Mouse (Mus musculus) embryonic facial prominence, embryonic 14.5 days (tissue): Measurements from ENCODE around the gene Nck1. TPM values are rescaled to one million over a fixed set of nuclear protein-coding genes. Genes with fewer than 3 reads are reported as not detected.

Source experiments
- ATAC-seq: fragments of 200-750 bp; cut with Nextera tagmentation; 2 replicates; pipeline ENCODE4 v1.8.0; 2017; ENCODE audit warnings: low read depth, moderate number of reproducible peaks, moderate TSS enrichment
- DNase-seq: peaks from one replicate; pipeline ENCODE4 v3.0.0-alpha.2; 2015; ENCODE audit warnings: low spot score
- H3K27ac ChIP-seq: fragments of 300-500 bp; sonication (generic); replicated peaks from 2 replicates; pipeline ENCODE4 v1.5.1; 2014; ENCODE audit warnings: low read depth, mild to moderate bottlenecking, low read length, moderate library complexity
- H3K27me3 ChIP-seq: fragments of 300-500 bp; sonication (generic); replicated peaks from 2 replicates; pipeline ENCODE4 v1.6.1; 2014; ENCODE audit warnings: low read length; ENCODE audit not compliant: control insufficient read depth, insufficient read depth
- H3K36me3 ChIP-seq: fragments of 300-500 bp; sonication (generic); 2 replicates; pipeline ENCODE4 v1.6.1; 2014; ENCODE audit warnings: low read length, mixed read lengths; ENCODE audit not compliant: control insufficient read depth, insufficient read depth
- H3K4me1 ChIP-seq: fragments of 300-500 bp; sonication (generic); 2 replicates; pipeline ENCODE4 v1.6.1; 2014; ENCODE audit warnings: antibody characterized with exemption, low read length; ENCODE audit not compliant: control insufficient read depth, insufficient read depth
- H3K4me2 ChIP-seq: fragments of 300-500 bp; sonication (generic); 2 replicates; pipeline ENCODE4 v1.6.1; 2014; ENCODE audit warnings: low read depth, mild to moderate bottlenecking, low read length, moderate library complexity, mixed read lengths
- H3K4me3 ChIP-seq: fragments of 300-500 bp; sonication (generic); 2 replicates; pipeline ENCODE4 v1.5.1; 2014; ENCODE audit warnings: low read depth, mild to moderate bottlenecking, low read length
- H3K9ac ChIP-seq: fragments of 300-500 bp; sonication (generic); 2 replicates; pipeline ENCODE4 v1.6.1; 2014; ENCODE audit warnings: low read depth, mild to moderate bottlenecking, low read length, moderate library complexity, mixed read lengths
- H3K9me3 ChIP-seq: fragments of 300-500 bp; sonication (generic); 2 replicates; pipeline ENCODE4 v1.6.1; 2016; ENCODE audit warnings: low read length; ENCODE audit not compliant: control insufficient read depth
- WGBS: fragments of 180-500 bp; shearing (Covaris S2); extraction: QIAGEN DNeasy Blood & Tissue Kit; methylation state at CpG from one replicate; pipeline ENCODE4 v1.1.7; 2014; 5-methylcytosine and 5-hydroxymethylcytosine counted together
- polyA plus RNA-seq: library from polyadenylated mRNA; unstranded; fragments of >200 nt; fragmentation: Nextera tagmentation; extraction: Ambion mirVana; gene quantifications from 2 replicates; pipeline ENCODE4 v1.2.1, GENCODE M21; 2014

Nck1 gene
- polyA plus RNA-seq, 1 experiment from 2014 or later = 78.7 TPM

- Histone ChIP-seq H3K4me1 (peaks cover 9% of the 10 kb centered on the region; the same call in 1 of the 2 replicates), H3K9me3 (no peaks in the 10 kb centered on the region), H3K4me3 (no peak overlapping the region), H3K27me3 (no peaks in the 10 kb centered on the region), H3K9ac (no peak overlapping the region), H3K36me3 (no peaks in the 10 kb centered on the region), H3K4me2 (no peak overlapping the region), H3K27ac (no peak overlapping the region)
- DNase-seq (no peak), ATAC-seq (no peak)
- 69% methylated on average over 2 of the region's 2 CpGs for WGBS
Measured at GRCm38 (mm10) chr9:100573300-100573699, 27.4 kb upstream of the Nck1 start.

DNA sequence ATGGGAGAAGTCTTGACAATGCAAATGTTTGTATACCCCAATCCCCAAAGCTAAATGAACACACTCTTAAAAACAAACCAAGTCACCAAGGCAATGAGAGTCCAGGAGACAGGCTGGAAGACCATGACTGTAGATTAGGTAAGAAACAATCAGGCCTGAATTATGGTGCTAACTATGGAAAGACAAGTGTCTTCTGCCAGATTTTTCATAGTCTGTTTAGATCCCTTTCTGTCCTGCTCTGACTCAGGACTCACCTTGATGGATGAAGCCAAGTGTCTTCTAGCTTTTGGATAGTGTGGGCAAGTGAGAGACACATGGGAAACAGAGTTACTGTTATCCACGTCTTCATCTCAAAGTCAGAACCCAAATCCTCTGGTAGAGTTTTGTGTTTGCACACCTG, 25.6 kb upstream of the Nck1 start:
- Histone ChIP-seq H3K9me3 (no peaks in the 10 kb centered on the region), H3K4me3 (no peak overlapping the region; the same call in 1 of the 2 replicates), H3K36me3 (no peaks in the 10 kb centered on the region), H3K4me2 (no peak overlapping the region), H3K9ac (no peak overlapping the region), H3K4me1 (peaks cover 9% of the 10 kb centered on the region; the same call in 1 of the 2 replicates), H3K27ac (no peak overlapping the region), H3K27me3 (no peaks in the 10 kb centered on the region)
- DNase-seq (no peak), ATAC-seq (no peak)
- 68% methylated on average over 1 of the region's 1 CpGs for WGBS

DNA sequence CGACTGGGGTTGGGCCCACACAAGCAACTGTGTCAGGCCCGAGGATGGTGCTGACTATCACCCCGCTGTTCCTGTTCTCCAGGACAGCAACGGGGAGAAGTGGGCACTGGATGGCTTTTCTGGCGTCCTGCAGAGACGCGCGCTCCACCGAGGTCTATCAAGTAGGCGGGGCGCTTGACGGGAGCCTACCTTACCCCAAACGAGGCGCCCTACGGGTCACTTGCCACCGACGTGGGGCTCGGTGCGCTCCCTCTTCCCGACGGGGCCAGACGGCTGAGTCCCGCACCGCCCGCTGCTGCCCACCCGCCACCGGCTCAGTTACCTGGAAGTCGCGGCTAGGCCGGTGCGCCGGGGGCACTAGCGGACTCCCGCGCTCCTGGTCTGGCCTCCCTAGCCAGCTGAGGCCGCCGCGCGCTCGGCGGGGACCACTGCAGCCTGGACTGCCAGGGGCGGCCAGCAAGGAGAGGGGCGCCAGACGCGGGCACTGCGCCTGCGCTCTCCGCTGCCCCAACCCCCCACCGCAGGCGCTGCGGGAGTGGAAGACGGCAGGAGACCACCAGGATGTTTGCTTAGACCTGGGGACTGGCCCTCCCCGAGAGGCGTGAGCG, 24.8 kb upstream of the Nck1 start, which contains the start of gene Slc35g2:
Slc35g2 (minus strand) TSS at position 465 of the 608 bp plus-strand sequence.
- no peaks in the 10 kb centered on the region for H3K36me3 ChIP-seq
- no peaks in the 10 kb centered on the region for H3K9me3 ChIP-seq
- WGBS = 0% methylated on average over 32 of the region's 55 CpGs
- peak within 1 kb of the TSS; percentile 87 for H3K4me2 ChIP-seq
- H3K4me1 ChIP-seq = peaks cover 9% of the 10 kb centered on the region; the same call in 1 of the 2 replicates
- peak; percentile 60 for DNase-seq
- H3K9ac ChIP-seq = peak within 1 kb of the TSS; percentile 79
- H3K27ac ChIP-seq = no peak within 1 kb of the TSS
- ATAC-seq = peak; percentile 92
- H3K4me3 ChIP-seq = peak within 1 kb of the TSS; percentile 67
- no peaks in the 10 kb centered on the region for H3K27me3 ChIP-seq

DNA sequence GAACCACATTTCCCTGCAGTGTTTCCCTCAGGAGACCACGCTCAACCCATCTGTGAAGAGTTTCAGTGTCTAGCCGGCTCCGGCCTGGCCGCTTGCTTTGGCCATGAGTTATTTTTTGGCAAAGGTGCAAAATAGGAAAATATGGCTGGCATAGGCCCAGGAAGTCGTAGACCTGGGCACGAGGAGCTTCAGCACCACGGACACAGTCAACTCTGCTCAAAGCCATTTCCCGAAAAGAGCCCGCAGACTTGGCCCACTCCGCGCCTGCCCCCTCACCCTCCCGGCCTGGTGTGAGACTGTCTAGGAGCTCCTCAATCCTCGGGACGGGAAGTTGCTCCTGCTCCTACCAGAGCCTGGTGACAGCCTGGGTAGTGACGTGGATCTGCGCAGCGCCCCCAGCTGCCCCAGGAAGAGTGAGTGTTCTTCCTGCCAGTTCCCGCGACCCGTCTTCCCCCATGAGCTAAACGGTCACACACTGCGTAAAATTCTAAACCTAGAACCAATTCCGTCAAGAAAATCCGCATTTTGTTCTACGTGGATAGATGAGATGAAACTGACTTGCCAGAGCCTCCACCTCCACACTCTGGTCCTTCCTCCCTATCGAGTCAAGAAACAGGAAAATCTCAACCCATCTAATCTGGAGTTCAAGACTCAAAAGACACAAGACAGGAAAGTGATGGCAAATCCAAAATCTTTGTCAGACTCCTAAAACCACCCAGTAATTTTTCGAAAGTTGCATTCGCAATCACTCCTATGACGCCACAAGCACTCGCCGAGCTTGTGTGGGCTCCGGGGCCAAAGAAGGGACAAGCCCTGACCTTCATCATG, 24.1 kb upstream of the Nck1 start:
- Histone ChIP-seq H3K4me2 (peak overlapping the region; percentile 87), H3K27me3 (no peaks in the 10 kb centered on the region), H3K4me3 (peak overlapping the region; percentile 67), H3K27ac (no peak overlapping the region), H3K9me3 (no peaks in the 10 kb centered on the region), H3K36me3 (no peaks in the 10 kb centered on the region), H3K9ac (peak overlapping the region; percentile 79), H3K4me1 (peaks cover 9% of the 10 kb centered on the region; the same call in 1 of the 2 replicates)
- DNase-seq (peak; percentile 48), ATAC-seq (peak; percentile 34; the same call in 1 of the 2 replicates)
- 13% methylated on average over 31 of the region's 32 CpGs for WGBS

DNA sequence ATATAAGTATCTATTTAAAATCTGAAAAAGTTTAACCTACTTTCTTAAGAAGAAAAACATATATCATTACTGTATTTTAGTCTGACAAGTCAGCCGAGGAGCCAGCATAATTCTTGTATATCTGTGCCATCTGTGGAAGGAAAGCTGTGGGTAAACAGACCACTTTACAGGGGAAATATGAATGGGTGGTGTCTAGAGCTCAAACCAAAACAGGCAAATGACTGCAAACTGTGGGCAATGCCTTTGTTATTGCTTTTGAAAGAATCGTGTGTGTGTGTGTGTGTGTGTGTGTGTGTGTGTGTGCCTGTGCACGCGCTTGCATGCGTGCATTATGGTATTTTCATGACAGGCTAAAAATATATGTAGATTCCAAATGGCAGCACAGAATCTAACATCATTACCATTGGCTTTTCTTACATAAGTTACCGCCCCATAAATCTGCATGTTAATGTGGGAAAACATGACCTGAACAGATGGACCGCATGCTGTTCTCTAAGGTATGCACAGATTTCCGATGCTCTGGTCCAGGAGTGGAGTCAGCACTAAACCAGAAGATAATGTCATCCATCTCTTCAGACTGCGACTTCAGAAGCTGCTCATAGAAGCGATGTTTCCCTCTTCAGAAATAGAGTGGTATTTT, 14.4 kb upstream of the Nck1 start:
- no peak for DNase-seq
- H3K27ac ChIP-seq = no peak overlapping the region
- WGBS = 85% methylated on average over 10 of the region's 10 CpGs
- no peak overlapping the region for H3K4me3 ChIP-seq
- no peaks in the 10 kb centered on the region for H3K9me3 ChIP-seq
- no peak overlapping the region for H3K9ac ChIP-seq
- H3K27me3 ChIP-seq = no peaks in the 10 kb centered on the region
- H3K36me3 ChIP-seq = no peaks in the 10 kb centered on the region
- no peak for ATAC-seq
- H3K4me2 ChIP-seq = no peak overlapping the region
- no peaks in the 10 kb centered on the region for H3K4me1 ChIP-seq

GRCm38 (mm10) chr9:100558991-100559390, 13.1 kb upstream of the Nck1 start:
- no peak for DNase-seq
- Histone ChIP-seq H3K4me2 (no peak overlapping the region), H3K9me3 (no peaks in the 10 kb centered on the region), H3K9ac (no peak overlapping the region), H3K27me3 (no peaks in the 10 kb centered on the region), H3K27ac (no peak overlapping the region), H3K4me3 (no peak overlapping the region), H3K4me1 (no peaks in the 10 kb centered on the region), H3K36me3 (no peaks in the 10 kb centered on the region)
- ATAC-seq = no peak

- Histone ChIP-seq H3K4me1 (no peaks in the 10 kb centered on the region), H3K4me2 (no peak overlapping the region), H3K4me3 (no peak overlapping the region), H3K9me3 (no peaks in the 10 kb centered on the region), H3K27ac (no peak overlapping the region), H3K9ac (no peak overlapping the region), H3K27me3 (no peaks in the 10 kb centered on the region), H3K36me3 (peaks cover 2% of the 10 kb centered on the region; the same call in 1 of the 2 replicates)
- DNase-seq (no peak), ATAC-seq (no peak)
- WGBS = 83% methylated on average over 4 of the region's 4 CpGs
Measured at GRCm38 (mm10) chr9:100558023-100558573, 12.2 kb upstream of the Nck1 start.

GRCm38 (mm10) chr9:100555686-100556085, 9.8 kb upstream of the Nck1 start:
- WGBS = 45% methylated on average over 5 of the region's 5 CpGs
- H3K9me3 ChIP-seq = no peaks in the 10 kb centered on the region
- H3K36me3 ChIP-seq = peaks cover 11% of the 10 kb centered on the region
- H3K9ac ChIP-seq = no peak overlapping the region
- DNase-seq (no peak), ATAC-seq (no peak)
- no peaks in the 10 kb centered on the region for H3K4me1 ChIP-seq
- H3K27ac ChIP-seq = no peak overlapping the region
- no peak overlapping the region for H3K4me2 ChIP-seq
- no peaks in the 10 kb centered on the region for H3K27me3 ChIP-seq
- H3K4me3 ChIP-seq = no peak overlapping the region
